Mouse (Mus musculus) MEL (cell line): ENCODE measurements around the gene Tsc22d4. TPM values are rescaled to one million over a fixed set of nuclear protein-coding genes. Genes with fewer than 3 reads are reported as not detected.
"Not testable (repeated sequence)": the region's sequence is repeated elsewhere in the genome, so short reads cannot be mapped to it uniquely, and the experiment has no call there.

Source experiments
- DNase-seq: peaks from one replicate; pipeline ENCODE4 v3.0.0; 2011; ENCODE audit warnings: low read depth, low spot score
- H3K27ac ChIP-seq: 2 replicates; pipeline ENCODE4 v1.5.1; 2012; ENCODE audit warnings: low read depth, mild to moderate bottlenecking, control low read depth, low read length, moderate library complexity; ENCODE audit not compliant: control insufficient read depth
- H3K27me3 ChIP-seq, 2 experiments: fragments of 150-350 bp in 1 of 2; sonication (generic) in 1 of 2; 2 replicates each; pipeline ENCODE4 v1.6.1; 2012; ENCODE audit warnings: low read length in 2 of 2, mild to moderate bottlenecking in 2 of 2, improper control_type of control experiment in 1 of 2, moderate library complexity in 1 of 2; ENCODE audit not compliant: insufficient read depth in 2 of 2, control insufficient read depth in 1 of 2
- H3K36me3 ChIP-seq, 2 experiments: 2 replicates each; pipeline ENCODE4 v1.6.1; 2012 to 2014; ENCODE audit warnings: low read length in 2 of 2, improper control_type of control experiment in 1 of 2, inconsistent platforms in 1 of 2, mild to moderate bottlenecking in 1 of 2; ENCODE audit not compliant: insufficient read depth in 2 of 2, control insufficient read depth in 1 of 2
- H3K4me1 ChIP-seq, 2 experiments: fragments of 150-350 bp in 1 of 2; sonication (generic) in 1 of 2; 2 replicates each; pipeline ENCODE4 v1.6.1; 2012; ENCODE audit warnings: low read length in 2 of 2, improper control_type of control experiment in 1 of 2, mild to moderate bottlenecking in 1 of 2; ENCODE audit not compliant: insufficient read depth in 2 of 2, control insufficient read depth in 1 of 2
- H3K4me3 ChIP-seq, 2 experiments: fragments of 150-350 bp in 1 of 2; sonication (generic) in 1 of 2; 2 replicates each; pipeline ENCODE4 v1.5.1; 2012; ENCODE audit warnings: low read depth in 2 of 2, low read length in 2 of 2, mild to moderate bottlenecking in 2 of 2, moderate library complexity in 2 of 2, control low read depth in 1 of 2, improper control_type of control experiment in 1 of 2; ENCODE audit not compliant: control insufficient read depth in 1 of 2, insufficient read depth in 1 of 2
- H3K79me2 ChIP-seq: 2 replicates; pipeline ENCODE4 v1.6.1; 2012; ENCODE audit warnings: mild to moderate bottlenecking, low read length, moderate library complexity; ENCODE audit not compliant: control insufficient read depth, poor library complexity, insufficient read depth
- H3K9ac ChIP-seq: 2 replicates; pipeline ENCODE4 v1.6.1; 2012; ENCODE audit warnings: low read depth, mild to moderate bottlenecking, control low read depth, low read length, moderate library complexity; ENCODE audit not compliant: control insufficient read depth, poor library complexity, severe bottlenecking
- H3K9me3 ChIP-seq: fragments of 150-350 bp; sonication (generic); replicated peaks from 2 replicates; pipeline ENCODE4 v1.6.1; 2012; ENCODE audit warnings: mild to moderate bottlenecking, low read length, improper control_type of control experiment, moderate library complexity; ENCODE audit not compliant: insufficient read depth
- E2F4 ChIP-seq: IDR thresholded peaks from 2 replicates; pipeline ENCODE4 v1.6.1; 2011; ENCODE audit warnings: low read depth, low read length, improper control_type of control experiment, borderline replicate concordance
- MAFK ChIP-seq: IDR thresholded peaks from 2 replicates; pipeline ENCODE4 v1.6.1; 2011; ENCODE audit warnings: low read depth, mild to moderate bottlenecking, low read length, improper control_type of control experiment, borderline replicate concordance
- MAZ ChIP-seq: IDR thresholded peaks from 2 replicates; pipeline ENCODE4 v1.6.1; 2012; ENCODE audit warnings: low read depth, mild to moderate bottlenecking, inconsistent platforms, low read length, improper control_type of control experiment
- MYB ChIP-seq: IDR thresholded peaks from 2 replicates; pipeline ENCODE4 v1.6.1; 2011; ENCODE audit warnings: mild to moderate bottlenecking, low read depth, low read length, improper control_type of control experiment
- NELFE ChIP-seq: IDR thresholded peaks from 2 replicates; pipeline ENCODE4 v1.6.1; 2011; ENCODE audit warnings: low read depth, low read length, improper control_type of control experiment
- POLR2AphosphoS2 ChIP-seq: IDR thresholded peaks from 2 replicates; pipeline ENCODE4 v1.6.1; 2011; ENCODE audit warnings: low read length, improper control_type of control experiment
- SIN3A ChIP-seq: IDR thresholded peaks from 2 replicates; pipeline ENCODE4 v1.6.1; 2012; ENCODE audit warnings: low read length, improper control_type of control experiment, inconsistent platforms
- TAL1 ChIP-seq: IDR thresholded peaks from 2 replicates; pipeline ENCODE4 v1.6.1; 2012; ENCODE audit warnings: mild to moderate bottlenecking, inconsistent platforms, low read length, moderate library complexity, mixed read lengths
- polyA plus RNA-seq, 2 experiments: library from polyadenylated mRNA; stranded (reverse) in 1 of 2; unstranded in 1 of 2; fragments of >175 nt in 1 of 2; fragments of >200 nt in 1 of 2; gene quantifications; 2 replicates each; pipeline versions ENCODE4 v1.2.1 to v1.2.4; 2012; ENCODE audit warnings: low replicate concordance in 2 of 2, low read depth in 1 of 2; ENCODE audit not compliant: insufficient read length in 2 of 2, insufficient read depth in 1 of 2, missing spikeins in 1 of 2
- total RNA-seq: library from RNA; depleted of rRNA; stranded (reverse); fragments of 300-350 nt; gene quantifications from 2 replicates; pipeline ENCODE4 v1.2.3, GENCODE M21; 2012

The Tsc22d4 gene
- total and polyA plus RNA-seq, 3 experiments, result 58.3 to 203 TPM; not detected in 1

- peaks cover 3 to 15% of the 10 kb centered on the region in 2 experiments; a peak in 3 of 4 replicates for H3K4me1 ChIP-seq
- not testable (repeated sequence) for DNase-seq, H3K9ac ChIP-seq, H3K27ac ChIP-seq, H3K4me3 ChIP-seq, H3K27me3 ChIP-seq, H3K9me3 ChIP-seq
- peaks cover 33% of the 10 kb centered on the region for H3K79me2 ChIP-seq
- peaks cover 7 to 15% of the 10 kb centered on the region in 2 experiments for H3K36me3 ChIP-seq
These were observed 4.7 kb downstream of the Tsc22d4 start for GRCm38 (mm10) chr5:137750212-137750611.

- Histone ChIP-seq H3K9ac (no peak overlapping the region), H3K4me3 (no peak overlapping the region)
- TF ChIP-seq MAFK (no peak), NELFE (no peak), SIN3A (no peak)
- TF ChIP-seq, all 39 proteins: peak for 0
- Histone ChIP-seq H3K36me3 (peaks cover 7 to 15% of the 10 kb centered on the region in 2 experiments), H3K79me2 (peaks cover 29% of the 10 kb centered on the region), H3K27ac (no peak overlapping the region), H3K27me3 (no peaks in the 10 kb centered on the region), H3K4me1 (peaks cover 3 to 15% of the 10 kb centered on the region in 2 experiments; a peak in 3 of 4 replicates), H3K9me3 (no peaks in the 10 kb centered on the region)
- DNase-seq, result no peak
These were observed 5.8 kb downstream of the Tsc22d4 start for GRCm38 (mm10) chr5:137751221-137751887.

DNA sequence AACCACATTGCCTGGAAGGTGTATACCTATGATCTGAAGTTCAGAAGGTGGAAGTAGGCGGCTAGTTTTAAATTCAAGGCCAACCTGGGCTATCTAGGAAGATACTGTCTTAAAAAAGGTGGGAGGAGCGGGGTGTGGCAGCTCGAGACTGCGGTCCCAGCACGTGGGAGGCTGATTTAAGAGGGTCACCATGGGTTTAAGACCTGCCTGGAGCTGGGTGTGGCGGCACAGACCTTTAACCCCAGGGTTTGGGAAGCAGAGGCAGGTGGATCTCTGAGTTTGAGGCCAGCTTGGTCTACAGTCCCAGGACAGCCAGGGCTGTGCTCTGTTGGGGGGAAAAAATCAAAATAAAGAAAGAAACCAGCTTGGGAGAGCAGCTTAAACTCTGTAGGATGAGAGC is 6.5 kb downstream of the Tsc22d4 start:
- Histone ChIP-seq H3K4me1 (peaks cover 3 to 15% of the 10 kb centered on the region in 2 experiments; a peak in 3 of 4 replicates), H3K27ac (no peak overlapping the region), H3K36me3 (peaks cover 7 to 15% of the 10 kb centered on the region in 2 experiments), H3K27me3 (no peaks in the 10 kb centered on the region), H3K9ac (no peak overlapping the region), H3K9me3 (no peaks in the 10 kb centered on the region), H3K79me2 (peaks cover 22% of the 10 kb centered on the region), H3K4me3 (no peak overlapping the region)
- TF ChIP-seq TAL1 (no peak), MYB (no peak), E2F4 (no peak), MAZ (no peak), POLR2AphosphoS2 (no peak)
- no peak for DNase-seq
